Mouse (Mus musculus): ENCODE measurements around the gene Ccin. TPM values are rescaled to one million over a fixed set of nuclear protein-coding genes. Genes with fewer than 3 reads are reported as not detected.
A peak's percentile ranks its signal among the peaks of the same experiment; 100 is the strongest.

Gene Ccin
- polyA plus RNA-seq, 1 experiment from 2014 or later: not detected

- Histone ChIP-seq H3K27ac (no peak within 1 kb of the TSS), H3K9me3 (replicated peaks) (no peaks in the 10 kb centered on the region), H3K27me3 (no peaks in the 10 kb centered on the region; the same call in 1 of the 2 replicates), H3K4me1 (no peaks in the 10 kb centered on the region), H3K36me3 (ENCODE audit: poor library complexity, severe bottlenecking) (no peaks in the 10 kb centered on the region), H3K9ac (no peak within 1 kb of the TSS), H3K4me2 (no peak within 1 kb of the TSS), H3K4me3 (no peak within 1 kb of the TSS)
- no peak for ATAC-seq
- 89% methylated on average over 5 of the region's 5 CpGs for WGBS
These were observed 20.8 kb downstream of the Ccin start, which contains the start of gene Clta for GRCm38 (mm10) chr4:44004126-44004525. Gene Clta (plus strand): TSS chr4:44004452.

GRCm38 (mm10) chr4:44004623-44005409 is 21.5 kb downstream of the Ccin start:
- 69% methylated on average over 3 of the region's 3 CpGs for WGBS
- ATAC-seq: no peak
- no peak overlapping the region for H3K4me3 ChIP-seq
- no peaks in the 10 kb centered on the region; the same call in 1 of the 2 replicates for H3K27me3 ChIP-seq
- H3K4me2 ChIP-seq: no peak overlapping the region
- H3K9ac ChIP-seq: no peak overlapping the region
- H3K36me3 ChIP-seq (ENCODE audit: poor library complexity, severe bottlenecking): no peaks in the 10 kb centered on the region
- H3K9me3 ChIP-seq (replicated peaks): no peaks in the 10 kb centered on the region
- no peaks in the 10 kb centered on the region for H3K4me1 ChIP-seq
- H3K27ac ChIP-seq: no peak overlapping the region

DNA sequence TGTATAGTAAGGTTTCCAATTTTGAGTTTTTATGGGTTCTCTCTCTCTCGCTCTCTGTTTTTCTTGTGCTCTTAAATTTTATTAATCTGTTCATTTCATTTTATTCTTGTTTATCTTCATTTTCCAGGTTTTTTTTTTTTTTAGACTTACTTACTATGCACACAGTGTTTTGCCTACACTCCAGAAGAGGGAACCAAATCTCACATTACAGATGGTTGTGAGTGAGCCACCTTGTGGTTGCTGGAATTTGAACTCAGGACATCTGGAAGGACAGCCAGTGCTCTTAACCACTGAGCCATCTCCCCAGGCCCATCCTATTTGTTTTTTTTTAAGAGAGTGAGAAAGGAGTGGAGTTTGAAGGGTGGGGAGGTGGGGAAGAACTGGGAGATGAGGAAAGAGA is 26.9 kb downstream of the Ccin start:
- H3K36me3 ChIP-seq (ENCODE audit: poor library complexity, severe bottlenecking): no peaks in the 10 kb centered on the region
- H3K4me3 ChIP-seq: no peak overlapping the region
- no peak overlapping the region for H3K9ac ChIP-seq
- no peak overlapping the region for H3K4me2 ChIP-seq
- no peak overlapping the region for H3K27ac ChIP-seq
- no peak for ATAC-seq
- 97% methylated on average over 1 of the region's 1 CpGs for WGBS
- no peaks in the 10 kb centered on the region for H3K9me3 ChIP-seq (replicated peaks)
- H3K27me3 ChIP-seq: no peaks in the 10 kb centered on the region
- H3K4me1 ChIP-seq: peaks cover 24% of the 10 kb centered on the region

DNA sequence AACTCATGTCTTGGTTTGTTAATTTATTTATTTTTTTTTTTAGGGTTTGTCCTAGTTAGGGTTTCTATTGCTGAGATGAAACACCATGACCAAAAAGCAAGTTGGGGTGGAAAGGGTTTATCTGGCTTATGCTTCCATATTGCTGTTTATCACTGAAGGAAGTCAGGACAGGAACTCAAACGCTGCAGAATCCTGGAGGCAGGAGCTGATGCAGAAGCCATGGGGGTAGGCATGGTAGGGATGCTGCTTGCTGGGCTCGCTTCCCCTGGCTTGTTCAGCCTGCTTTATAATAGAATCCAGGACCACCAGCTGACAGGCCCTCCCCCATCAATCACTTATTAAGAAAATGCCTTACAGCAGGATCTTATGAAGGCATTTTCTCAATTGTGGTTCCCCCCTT is 27.6 kb downstream of the Ccin start:
- Histone ChIP-seq H3K27me3 (no peaks in the 10 kb centered on the region), H3K9ac (no peak overlapping the region), H3K4me3 (no peak overlapping the region), H3K36me3 (ENCODE audit: poor library complexity, severe bottlenecking) (no peaks in the 10 kb centered on the region), H3K27ac (no peak overlapping the region), H3K4me2 (no peak overlapping the region), H3K9me3 (replicated peaks) (no peaks in the 10 kb centered on the region), H3K4me1 (peaks cover 24% of the 10 kb centered on the region)
- no peak for ATAC-seq
- 45% methylated on average over 2 of the region's 2 CpGs for WGBS

DNA sequence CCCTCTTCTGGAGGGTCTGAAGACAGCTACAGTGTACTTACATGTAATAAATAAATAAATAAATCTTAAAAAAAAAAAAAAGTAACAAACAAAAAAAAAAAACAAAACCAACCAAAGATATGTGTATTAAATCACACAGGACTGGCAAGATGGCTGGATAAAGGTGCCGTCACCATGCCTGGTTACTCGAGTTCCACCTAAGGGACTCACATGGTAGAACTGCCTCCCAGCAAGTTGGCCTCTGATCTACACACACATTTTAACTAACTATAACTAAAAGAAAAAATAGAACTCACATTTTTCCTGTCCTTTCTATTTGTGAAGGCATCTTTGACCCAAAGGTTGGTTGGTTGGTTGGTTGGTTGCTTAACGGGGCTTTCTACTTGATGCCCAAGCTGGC is 28.5 kb downstream of the Ccin start:
- Histone ChIP-seq H3K9ac (peak overlapping the region; percentile 68), H3K4me1 (peaks cover 24% of the 10 kb centered on the region), H3K27ac (peak overlapping the region; percentile 59; the same call in 1 of the 2 replicates), H3K36me3 (ENCODE audit: poor library complexity, severe bottlenecking) (no peaks in the 10 kb centered on the region), H3K4me2 (peak overlapping the region; percentile 100), H3K27me3 (no peaks in the 10 kb centered on the region), H3K9me3 (replicated peaks) (no peaks in the 10 kb centered on the region), H3K4me3 (peak overlapping the region; percentile 100)
- WGBS: 78% methylated on average over 3 of the region's 3 CpGs
- ATAC-seq: no peak

DNA sequence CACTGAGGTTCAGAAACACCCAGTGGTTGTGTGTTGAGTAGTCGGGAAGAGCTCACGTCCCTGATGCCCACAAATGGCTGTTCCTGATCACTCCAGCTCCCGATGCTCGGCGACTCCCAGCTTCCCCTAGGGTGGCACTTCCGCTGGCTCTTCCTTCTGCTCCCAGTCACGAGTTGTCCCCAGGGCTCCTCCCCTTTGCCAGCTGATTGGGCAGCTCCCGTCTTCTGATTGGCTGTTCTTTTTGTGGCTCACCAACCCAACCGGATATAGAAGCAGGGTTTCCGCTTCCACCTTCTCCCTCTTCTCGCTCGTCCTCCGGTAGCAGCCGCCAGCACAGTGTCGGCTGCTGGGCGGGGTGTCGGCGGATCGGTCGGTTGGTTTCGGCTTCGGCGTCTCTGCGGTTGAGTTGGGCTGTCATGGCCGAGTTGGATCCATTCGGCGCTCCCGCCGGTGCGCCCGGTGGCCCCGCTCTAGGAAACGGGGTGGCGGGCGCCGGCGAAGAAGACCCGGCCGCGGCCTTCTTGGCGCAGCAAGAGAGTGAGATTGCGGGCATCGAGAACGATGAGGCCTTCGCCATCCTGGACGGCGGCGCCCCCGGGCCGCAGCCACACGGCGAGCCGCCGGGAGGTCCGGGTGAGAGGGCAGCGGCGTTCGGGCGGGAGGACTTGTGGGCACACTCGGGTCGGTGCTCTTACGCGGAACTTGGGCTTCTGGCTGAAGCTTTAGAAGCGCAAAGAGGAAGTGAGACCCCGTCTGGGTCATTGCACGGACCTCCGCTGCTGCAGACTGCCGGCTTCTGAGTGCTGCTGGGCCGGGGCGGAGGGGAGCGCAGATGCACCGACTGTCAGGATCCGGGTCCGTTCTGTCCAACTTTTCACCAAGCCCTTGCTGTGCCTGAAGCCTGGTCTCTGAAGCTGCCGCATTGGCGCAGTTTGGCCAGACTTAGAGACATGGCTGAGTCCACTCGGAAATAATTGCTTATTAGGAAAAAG is 29.4 kb downstream of the Ccin start:
- Histone ChIP-seq H3K4me3 (peak overlapping the region; percentile 100), H3K36me3 (ENCODE audit: poor library complexity, severe bottlenecking) (0 out of 2 replicates have a peak, but pooled peaks cover under 1% of the 10 kb centered on the region), H3K4me1 (peaks cover 24% of the 10 kb centered on the region), H3K4me2 (peak overlapping the region; percentile 100), H3K9me3 (replicated peaks) (no peaks in the 10 kb centered on the region), H3K9ac (peak overlapping the region; percentile 97), H3K27me3 (no peaks in the 10 kb centered on the region), H3K27ac (peak overlapping the region; percentile 59)
- peak; percentile 100 for ATAC-seq
- WGBS: under 1% methylated on average over 77 of the region's 77 CpGs

- peak overlapping the region; percentile 100 for H3K4me2 ChIP-seq
- ATAC-seq: no peak
- 29% methylated on average over 11 of the region's 11 CpGs for WGBS
These were observed 30.2 kb downstream of the Ccin start for GRCm38 (mm10) chr4:44013391-44014070.

DNA sequence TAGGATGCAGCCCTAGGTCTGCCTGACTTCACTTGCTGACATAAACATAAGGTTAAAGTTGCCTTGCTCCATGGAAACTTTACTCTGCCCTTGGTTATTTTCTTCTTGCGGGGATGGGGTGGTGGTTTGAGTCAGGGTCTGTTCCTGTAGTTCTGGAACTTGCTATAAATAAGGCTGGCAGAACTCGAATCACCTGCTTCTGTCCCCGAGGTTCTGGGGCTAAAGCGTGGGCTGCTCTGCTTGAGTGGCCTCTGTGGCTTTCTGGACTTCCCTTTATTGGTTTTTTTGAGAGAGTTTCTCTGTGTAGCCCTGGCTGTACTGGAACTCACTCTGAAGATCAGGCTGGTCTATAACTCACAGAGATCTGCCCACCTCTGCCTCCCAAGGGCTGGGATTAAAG is 32.8 kb downstream of the Ccin start:
- no peak overlapping the region for H3K9ac ChIP-seq
- no peak overlapping the region for H3K4me2 ChIP-seq
- H3K4me1 ChIP-seq: peaks cover 24% of the 10 kb centered on the region
- H3K27ac ChIP-seq: no peak overlapping the region
- H3K4me3 ChIP-seq: no peak overlapping the region
- no peaks in the 10 kb centered on the region for H3K27me3 ChIP-seq
- peaks cover 33% of the 10 kb centered on the region for H3K36me3 ChIP-seq (ENCODE audit: poor library complexity, severe bottlenecking)
- no peaks in the 10 kb centered on the region for H3K9me3 ChIP-seq (replicated peaks)
- WGBS: 94% methylated on average over 4 of the region's 4 CpGs
- no peak for ATAC-seq

More at GRCm38 (mm10) chr4:44013391-44014070, 30.2 kb downstream of the Ccin start:
- Histone ChIP-seq H3K36me3 (ENCODE audit: poor library complexity, severe bottlenecking) (peaks cover 8% of the 10 kb centered on the region; the same call in 1 of the 2 replicates), H3K9me3 (replicated peaks) (no peaks in the 10 kb centered on the region), H3K27ac (no peak overlapping the region), H3K27me3 (no peaks in the 10 kb centered on the region), H3K9ac (peak overlapping the region; percentile 97), H3K4me1 (peaks cover 24% of the 10 kb centered on the region), H3K4me3 (peak overlapping the region; percentile 100)

DNA sequence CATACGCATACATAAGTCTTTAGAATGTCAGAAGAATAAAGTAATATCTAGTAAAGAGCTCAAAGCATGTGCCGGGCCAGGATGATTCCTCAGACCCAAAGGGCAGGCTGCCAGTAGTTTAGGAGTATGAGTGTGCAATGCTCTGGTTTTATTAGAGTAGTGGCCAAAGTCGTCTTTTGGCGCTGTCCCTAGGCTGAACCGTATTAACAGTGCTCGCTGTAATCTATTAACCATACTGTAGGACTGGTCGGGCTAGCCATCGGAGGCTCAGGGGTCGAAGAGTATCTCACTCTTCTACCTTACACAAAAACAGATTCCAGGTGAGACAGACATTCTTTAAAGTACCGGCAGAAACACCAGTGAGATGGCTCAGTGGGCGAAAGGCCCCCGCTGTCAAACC is 33.5 kb downstream of the Ccin start:
- no peak for ATAC-seq
- WGBS: 95% methylated on average over 12 of the region's 12 CpGs
- Histone ChIP-seq H3K9ac (no peak overlapping the region), H3K4me1 (peaks cover 23% of the 10 kb centered on the region), H3K27me3 (no peaks in the 10 kb centered on the region), H3K9me3 (replicated peaks) (no peaks in the 10 kb centered on the region), H3K36me3 (ENCODE audit: poor library complexity, severe bottlenecking) (peaks cover 41% of the 10 kb centered on the region), H3K4me2 (no peak overlapping the region), H3K27ac (no peak overlapping the region; the same call in 1 of the 2 replicates), H3K4me3 (no peak overlapping the region)

DNA sequence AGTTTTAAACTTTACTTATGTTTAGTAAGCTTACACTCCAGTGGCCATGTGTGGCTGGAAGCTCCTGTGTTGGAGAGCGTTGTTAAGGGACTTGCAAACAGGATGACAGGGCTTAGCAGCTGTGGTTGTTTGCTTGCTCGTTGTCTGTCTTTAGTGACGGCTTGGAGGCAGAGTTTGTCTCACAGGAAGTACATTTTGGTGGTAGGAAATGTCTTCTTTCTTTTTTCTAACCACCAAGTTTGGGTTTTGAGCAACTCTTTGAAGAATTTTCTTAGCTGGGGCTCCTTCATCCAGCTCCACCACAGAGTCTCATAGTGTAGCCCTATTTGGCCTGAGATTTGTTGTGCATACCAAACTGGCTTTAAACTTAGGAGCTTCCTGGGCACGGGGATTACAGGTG is 39.0 kb downstream of the Ccin start:
- 89% methylated on average over 4 of the region's 4 CpGs for WGBS
- no peak overlapping the region for H3K4me2 ChIP-seq
- H3K4me3 ChIP-seq: no peak overlapping the region
- H3K36me3 ChIP-seq (ENCODE audit: poor library complexity, severe bottlenecking): peaks cover 96% of the 10 kb centered on the region
- peaks cover 9% of the 10 kb centered on the region; the same call in 1 of the 2 replicates for H3K27me3 ChIP-seq
- no peak overlapping the region for H3K9ac ChIP-seq
- ATAC-seq: no peak
- no peak overlapping the region for H3K27ac ChIP-seq
- no peaks in the 10 kb centered on the region for H3K4me1 ChIP-seq
- no peaks in the 10 kb centered on the region for H3K9me3 ChIP-seq (replicated peaks)

- Histone ChIP-seq H3K27ac (no peak overlapping the region), H3K9me3 (replicated peaks) (no peaks in the 10 kb centered on the region), H3K4me3 (no peak overlapping the region), H3K4me1 (no peaks in the 10 kb centered on the region), H3K4me2 (no peak overlapping the region), H3K36me3 (ENCODE audit: poor library complexity, severe bottlenecking) (peaks cover 99% of the 10 kb centered on the region), H3K9ac (no peak overlapping the region), H3K27me3 (peaks cover 9% of the 10 kb centered on the region; the same call in 1 of the 2 replicates)
- no peak for ATAC-seq
- WGBS: 94% methylated on average over 11 of the region's 11 CpGs
These were observed 39.5 kb downstream of the Ccin start for GRCm38 (mm10) chr4:44022766-44023165.
